Mouse (Mus musculus): Measurements from ENCODE around the gene Olfr172. TPM values are rescaled to one million over a fixed set of nuclear protein-coding genes. Genes with fewer than 3 reads are reported as not detected.

Olfr172 gene
- polyA plus RNA-seq, 1 experiment from 2014 or later: not detected

- DNase-seq (ENCODE audit: low spot score): no peak
Observed at GRCm38 (mm10) chr16:58718666-58719120, 44.3 kb downstream of the Olfr172 start, which contains the start of gene Gpr15. Gene Gpr15 (minus strand): TSS chr16:58719070.

GRCm38 (mm10) chr16:58715018-58715417, 48.0 kb downstream of the Olfr172 start:
- Histone ChIP-seq H3K9me3 (no peaks in the 10 kb centered on the region), H3K4me3 (no peak overlapping the region), H3K27me3 (ENCODE audit: insufficient read depth, poor library complexity, severe bottlenecking) (no peaks in the 10 kb centered on the region), H3K27ac (no peak overlapping the region), H3K36me3 (no peaks in the 10 kb centered on the region), H3K4me1 (replicated peaks) (peaks cover 4% of the 10 kb centered on the region; the same call in 1 of the 2 replicates)
- DNase-seq (ENCODE audit: low spot score): no peak
- WGBS: 81% methylated on average over 4 of the region's 4 CpGs

More at GRCm38 (mm10) chr16:58718666-58719120, 44.3 kb downstream of the Olfr172 start, which contains the start of gene Gpr15:
- Histone ChIP-seq H3K4me3 (no peak within 1 kb of the TSS), H3K27ac (no peak within 1 kb of the TSS), H3K9me3 (no peaks in the 10 kb centered on the region), H3K4me1 (replicated peaks) (peaks cover 4% of the 10 kb centered on the region; the same call in 1 of the 2 replicates), H3K36me3 (no peaks in the 10 kb centered on the region), H3K27me3 (ENCODE audit: insufficient read depth, poor library complexity, severe bottlenecking) (no peaks in the 10 kb centered on the region)
- 93% methylated on average over 7 of the region's 7 CpGs for WGBS

GRCm38 (mm10) chr16:58713128-58713527, 49.8 kb downstream of the Olfr172 start:
- Histone ChIP-seq H3K27me3 (ENCODE audit: insufficient read depth, poor library complexity, severe bottlenecking) (no peaks in the 10 kb centered on the region), H3K36me3 (no peaks in the 10 kb centered on the region), H3K9me3 (no peaks in the 10 kb centered on the region), H3K27ac (no peak overlapping the region), H3K4me1 (replicated peaks) (peaks cover 4% of the 10 kb centered on the region; the same call in 1 of the 2 replicates), H3K4me3 (no peak overlapping the region)
- 94% methylated on average over 1 of the region's 1 CpGs for WGBS
- no peak for DNase-seq (ENCODE audit: low spot score)

- 79% methylated on average over 8 of the region's 8 CpGs for WGBS
- Histone ChIP-seq H3K27ac (no peak overlapping the region), H3K4me3 (no peak overlapping the region)
Observed at GRCm38 (mm10) chr16:58712221-58712620, 50.8 kb downstream of the Olfr172 start.

More at GRCm38 (mm10) chr16:58712221-58712620, 50.8 kb downstream of the Olfr172 start:
- Histone ChIP-seq H3K27me3 (ENCODE audit: insufficient read depth, poor library complexity, severe bottlenecking) (no peaks in the 10 kb centered on the region), H3K36me3 (no peaks in the 10 kb centered on the region), H3K4me1 (replicated peaks) (no peaks in the 10 kb centered on the region), H3K9me3 (no peaks in the 10 kb centered on the region)
- DNase-seq (ENCODE audit: low spot score): no peak

Other genes starting within 250 kb of the Olfr172 start
- 8.7 and 10.2 TPM in 2 replicates for gene St3gal6, start 238.9 kb downstream of the Olfr172 start, polyA plus RNA-seq (2016; fragmentation: Nextera tagmentation; extraction: Ambion mirVana)
- gene Gm813, start 146.2 kb downstream of the Olfr172 start, polyA plus RNA-seq (2016; fragmentation: Nextera tagmentation; extraction: Ambion mirVana): not detected in 2 replicates
- not detected in 2 replicates for gene E330017A01Rik, start 124.4 kb downstream of the Olfr172 start, polyA plus RNA-seq (2016; fragmentation: Nextera tagmentation; extraction: Ambion mirVana)
- gene Cpox, start 92.9 kb downstream of the Olfr172 start, polyA plus RNA-seq (2016; fragmentation: Nextera tagmentation; extraction: Ambion mirVana): 20.0 and 27.8 TPM in 2 replicates
- not detected in 2 replicates for gene Gpr15, start 44.1 kb downstream of the Olfr172 start, polyA plus RNA-seq (2016; fragmentation: Nextera tagmentation; extraction: Ambion mirVana)
- 98.7 and 105 TPM in 2 replicates for gene Cldnd1, start 35.3 kb downstream of the Olfr172 start, polyA plus RNA-seq (2016; fragmentation: Nextera tagmentation; extraction: Ambion mirVana)
- not detected in 2 replicates for gene Olfr173, start 37.1 kb upstream of the Olfr172 start, polyA plus RNA-seq (2016; fragmentation: Nextera tagmentation; extraction: Ambion mirVana)
- not detected in 2 replicates for gene Olfr175-ps1, start 63.6 kb upstream of the Olfr172 start, polyA plus RNA-seq (2016; fragmentation: Nextera tagmentation; extraction: Ambion mirVana)
- not detected in 2 replicates for gene Olfr177, start 111.6 kb upstream of the Olfr172 start, polyA plus RNA-seq (2016; fragmentation: Nextera tagmentation; extraction: Ambion mirVana)
- gene Olfr178, start 128.9 kb upstream of the Olfr172 start, polyA plus RNA-seq (2016; fragmentation: Nextera tagmentation; extraction: Ambion mirVana): not detected in 2 replicates
- gene Olfr181, start 165.6 kb upstream of the Olfr172 start, polyA plus RNA-seq (2016; fragmentation: Nextera tagmentation; extraction: Ambion mirVana): not detected in 2 replicates
- not detected in 2 replicates for gene Olfr180, start 166.2 kb upstream of the Olfr172 start, polyA plus RNA-seq (2016; fragmentation: Nextera tagmentation; extraction: Ambion mirVana)
- gene Olfr183, start 232.2 kb upstream of the Olfr172 start, polyA plus RNA-seq (2016; fragmentation: Nextera tagmentation; extraction: Ambion mirVana): not detected in 2 replicates

Measured in hindbrain, embryonic 10.5 days (tissue).